Mouse (Mus musculus): ENCODE measurements around the gene Samd4b.
"Not testable (repeated sequence)": the region's sequence is repeated elsewhere in the genome, so short reads cannot be mapped to it uniquely, and the experiment has no call there.

Gene Samd4b

DNA sequence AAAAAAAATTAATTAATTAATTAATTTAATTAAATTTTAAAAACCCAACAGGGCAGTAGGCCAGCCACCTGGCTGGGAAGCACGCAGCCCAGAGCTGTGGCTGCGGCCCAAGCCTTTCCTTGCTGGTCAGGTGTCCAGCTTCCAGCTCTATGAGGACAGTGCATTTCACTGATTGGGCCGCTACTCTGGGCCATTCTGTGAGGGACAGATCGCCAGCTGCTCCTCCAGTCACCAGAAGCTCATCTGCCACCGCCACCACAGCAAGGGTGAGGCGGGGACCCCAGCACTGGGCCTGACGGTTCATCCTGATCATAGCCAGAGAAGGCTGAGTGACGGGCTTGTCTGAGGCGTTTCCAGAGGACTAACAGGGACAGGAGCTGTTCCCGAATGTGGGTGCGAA is 36.0 kb downstream of the Samd4b start:
- DNase-seq (ENCODE audit: low spot score) = no peak

DNA sequence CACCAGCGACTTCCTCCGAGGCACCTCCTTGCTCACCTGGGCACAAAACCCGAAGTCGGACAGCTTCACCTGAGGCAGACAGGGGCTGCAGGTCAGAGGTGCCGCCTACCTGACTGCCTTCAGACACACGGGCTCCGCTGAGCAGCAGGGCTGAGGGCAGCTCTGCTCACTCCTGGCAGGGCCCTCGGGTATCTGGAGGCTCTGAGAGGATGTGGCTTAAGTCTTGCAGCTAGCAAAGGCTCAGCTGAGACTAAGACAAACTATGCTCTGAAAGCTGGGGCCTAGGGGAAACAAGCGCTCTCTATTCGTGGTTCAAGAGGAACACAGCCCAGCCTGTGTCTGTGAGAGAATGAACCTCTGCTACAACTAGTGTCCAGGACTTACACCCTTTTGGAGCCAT is 37.1 kb downstream of the Samd4b start:
- no peak for DNase-seq (ENCODE audit: low spot score)

DNA sequence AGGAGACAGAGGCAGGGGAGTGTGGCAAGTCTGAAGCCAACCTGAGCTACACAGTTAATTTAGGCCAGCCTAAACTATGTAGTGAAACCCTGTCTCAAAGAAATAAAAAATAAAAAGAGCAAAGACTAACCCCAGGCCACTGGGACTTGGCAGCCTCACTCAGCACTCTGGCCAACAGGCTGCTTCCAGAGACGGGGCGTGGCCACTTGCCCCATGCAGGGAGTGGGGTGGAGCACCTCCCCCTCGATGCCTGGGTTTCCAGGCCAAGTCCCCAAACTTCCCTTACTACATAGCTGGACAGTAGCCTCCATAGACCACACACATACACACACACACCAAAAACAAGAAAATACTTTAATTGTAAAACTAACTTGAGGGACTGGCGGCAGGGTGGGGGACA is 39.5 kb downstream of the Samd4b start:
- no peak for DNase-seq (ENCODE audit: low spot score)

DNA sequence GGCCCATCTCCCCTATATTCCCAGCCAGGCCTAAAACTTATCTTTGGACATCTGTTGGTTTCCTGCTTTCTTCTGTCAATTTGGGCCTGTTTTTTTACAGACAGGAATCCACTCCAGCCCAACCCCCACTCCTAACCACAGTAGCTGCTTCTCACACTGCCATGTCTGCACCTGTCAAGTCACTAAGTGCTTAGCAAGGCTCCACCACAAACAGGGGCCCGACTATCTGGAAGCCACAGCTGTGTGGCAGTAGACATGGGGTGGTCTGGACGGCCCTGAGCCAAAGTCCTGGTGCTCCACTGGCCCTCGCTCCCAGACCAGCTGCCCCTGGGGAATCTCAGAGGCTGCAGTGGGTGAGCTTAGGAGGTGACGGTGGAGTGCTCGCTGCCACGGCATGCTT is 40.2 kb downstream of the Samd4b start:
- DNase-seq (ENCODE audit: low spot score) = no peak

DNA sequence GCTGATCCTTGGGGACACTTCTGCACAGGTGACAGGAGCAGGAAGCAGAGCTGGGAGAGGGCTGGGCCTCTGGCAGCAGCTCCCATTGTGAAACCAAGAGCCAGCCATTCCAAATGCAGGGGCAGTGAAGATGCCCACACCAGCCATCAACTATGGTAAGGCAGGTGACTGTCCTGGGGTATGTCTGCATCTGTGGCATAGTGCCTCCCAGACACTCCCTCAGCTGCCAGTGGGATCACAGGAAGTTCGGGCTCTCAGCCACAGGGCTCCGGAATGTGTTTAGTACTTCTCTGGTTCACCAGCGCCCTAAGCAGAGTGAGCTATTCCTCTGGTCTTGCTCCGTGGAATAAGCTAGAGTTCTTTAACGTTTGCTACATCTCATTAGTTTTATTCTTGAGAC is 40.9 kb downstream of the Samd4b start:
- no peak for DNase-seq (ENCODE audit: low spot score)

DNA sequence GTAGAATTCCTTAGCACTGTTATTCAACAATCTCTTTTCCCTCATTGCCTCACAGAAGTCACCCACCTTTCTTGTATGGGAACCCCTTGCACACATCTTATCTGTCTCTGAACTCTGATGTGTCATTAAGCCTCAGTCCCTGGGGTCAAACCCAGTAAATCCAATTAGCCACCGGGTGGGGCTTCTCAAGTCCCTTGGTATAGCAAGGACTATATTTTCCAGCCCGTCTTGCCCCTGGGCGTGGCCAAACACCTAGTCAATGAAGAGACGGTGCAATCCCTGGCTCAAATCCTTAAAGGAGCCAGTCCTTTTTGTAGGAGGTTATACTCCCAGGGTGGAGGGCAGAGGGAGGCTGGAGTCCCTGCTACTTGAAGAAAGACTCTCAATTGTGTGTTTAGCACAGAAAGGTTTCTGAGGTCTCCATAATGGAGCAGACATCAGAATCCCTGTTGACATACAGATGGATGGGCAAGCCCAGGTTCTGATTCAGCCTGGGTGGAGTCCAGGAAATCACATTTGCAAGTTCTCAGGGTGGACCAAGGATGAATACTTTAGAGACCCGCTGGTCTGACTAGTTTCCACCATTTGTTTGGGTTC is 41.9 kb downstream of the Samd4b start:
- no peak for DNase-seq (ENCODE audit: low spot score)

DNA sequence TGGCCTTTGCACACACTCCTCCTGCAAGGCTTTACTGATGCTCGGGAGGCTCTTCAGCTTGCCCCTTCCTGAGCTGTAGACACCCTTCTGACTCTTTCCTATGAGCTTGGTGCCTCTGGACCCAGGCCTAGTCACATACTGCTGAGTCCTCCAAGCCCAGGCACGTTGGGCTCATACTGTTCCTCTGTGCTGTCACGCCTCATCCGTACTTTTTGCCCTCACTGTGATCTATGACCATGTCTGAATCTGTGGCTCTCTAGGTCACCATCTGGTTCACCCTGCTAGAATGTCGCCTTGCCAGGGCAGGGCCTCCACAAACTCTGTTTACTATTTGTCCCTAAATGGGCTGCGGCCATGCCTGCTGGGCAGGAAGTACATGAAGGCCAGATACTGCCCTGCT is 44.9 kb downstream of the Samd4b start:
- DNase-seq (ENCODE audit: low spot score) = no peak

DNA sequence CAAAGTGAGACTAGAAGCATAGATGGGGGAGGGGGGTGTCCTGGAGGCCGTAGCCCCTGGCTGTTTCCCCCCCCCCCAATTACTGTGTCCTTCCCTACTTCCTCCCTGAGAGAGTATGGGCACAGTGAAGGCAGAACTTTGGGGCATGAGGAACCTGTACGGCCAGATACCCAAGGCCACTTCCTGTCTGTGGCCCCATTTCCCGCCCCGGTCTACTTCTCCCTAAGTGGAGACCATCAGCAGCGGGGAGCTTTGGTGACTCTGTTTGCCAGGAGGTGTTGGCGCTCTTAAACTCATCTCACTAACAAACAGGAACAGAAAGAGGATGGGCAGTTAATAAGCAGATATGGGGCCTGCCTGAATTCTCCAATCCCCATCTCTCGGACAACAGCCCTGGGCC is 50.3 kb downstream of the Samd4b start:
- DNase-seq (ENCODE audit: low spot score) = no peak

DNA sequence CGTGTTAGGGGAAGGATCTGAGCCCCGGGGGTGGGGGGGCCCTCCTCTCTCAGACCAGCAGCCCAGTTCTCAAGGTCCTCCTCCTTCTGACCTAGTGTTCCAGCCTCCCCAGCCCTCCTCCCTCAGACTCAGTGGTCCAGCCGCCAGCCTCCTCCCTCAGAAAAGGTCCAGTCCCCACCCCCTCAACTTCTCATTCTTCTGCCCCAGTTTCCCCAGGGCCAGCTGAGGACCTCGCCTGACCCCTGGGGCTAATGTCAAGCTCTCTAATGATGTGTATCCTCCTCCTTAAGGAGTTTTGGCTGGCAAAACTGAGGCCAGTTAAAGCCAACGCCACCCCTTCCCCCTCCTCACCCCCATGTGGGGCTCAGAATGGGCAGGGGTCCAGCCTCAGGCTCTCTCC is 50.8 kb downstream of the Samd4b start, which contains the start of gene Nccrp1:
Gene Nccrp1 (minus strand): TSS at position 101 of the 400 bp plus-strand sequence.
- no peak for DNase-seq (ENCODE audit: low spot score)

DNA sequence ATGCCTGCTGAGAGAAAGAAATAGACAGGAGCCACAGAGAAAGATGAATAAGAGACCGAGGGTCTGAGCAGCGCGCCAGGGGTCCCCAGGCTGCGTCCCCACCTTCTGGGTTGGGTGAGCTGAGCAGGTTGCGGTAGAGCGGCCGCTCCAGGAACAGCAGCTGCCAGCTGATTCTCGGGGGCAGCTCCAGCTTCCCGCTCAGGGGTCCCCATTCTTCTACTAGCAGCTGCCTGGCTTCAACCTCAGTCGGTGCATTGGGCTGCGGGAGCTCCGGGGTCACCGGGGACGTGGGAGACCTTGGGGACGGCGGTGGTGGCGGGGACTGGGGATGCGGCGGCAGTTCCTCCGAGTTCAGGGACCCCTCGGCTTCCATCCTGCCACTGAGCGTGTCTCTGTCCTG is 51.3 kb downstream of the Samd4b start:
- no peak for DNase-seq (ENCODE audit: low spot score)

DNA sequence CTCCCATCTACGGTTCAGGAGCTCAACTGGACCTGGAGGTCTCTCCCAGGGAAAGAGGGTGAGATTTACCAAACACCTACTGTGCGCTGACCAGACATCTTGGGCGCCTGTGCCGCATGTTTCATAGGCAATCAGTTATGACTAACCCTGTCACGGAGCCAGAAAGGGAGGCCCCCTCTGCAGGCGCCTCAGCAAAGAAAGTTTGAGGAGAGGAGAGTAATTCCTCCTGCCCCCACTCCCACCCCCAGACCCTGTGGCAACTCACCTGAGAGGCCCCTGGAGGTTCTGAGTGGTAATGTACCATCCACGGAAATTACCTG is 52.1 kb downstream of the Samd4b start:
- DNase-seq (ENCODE audit: low spot score) = no peak

DNA sequence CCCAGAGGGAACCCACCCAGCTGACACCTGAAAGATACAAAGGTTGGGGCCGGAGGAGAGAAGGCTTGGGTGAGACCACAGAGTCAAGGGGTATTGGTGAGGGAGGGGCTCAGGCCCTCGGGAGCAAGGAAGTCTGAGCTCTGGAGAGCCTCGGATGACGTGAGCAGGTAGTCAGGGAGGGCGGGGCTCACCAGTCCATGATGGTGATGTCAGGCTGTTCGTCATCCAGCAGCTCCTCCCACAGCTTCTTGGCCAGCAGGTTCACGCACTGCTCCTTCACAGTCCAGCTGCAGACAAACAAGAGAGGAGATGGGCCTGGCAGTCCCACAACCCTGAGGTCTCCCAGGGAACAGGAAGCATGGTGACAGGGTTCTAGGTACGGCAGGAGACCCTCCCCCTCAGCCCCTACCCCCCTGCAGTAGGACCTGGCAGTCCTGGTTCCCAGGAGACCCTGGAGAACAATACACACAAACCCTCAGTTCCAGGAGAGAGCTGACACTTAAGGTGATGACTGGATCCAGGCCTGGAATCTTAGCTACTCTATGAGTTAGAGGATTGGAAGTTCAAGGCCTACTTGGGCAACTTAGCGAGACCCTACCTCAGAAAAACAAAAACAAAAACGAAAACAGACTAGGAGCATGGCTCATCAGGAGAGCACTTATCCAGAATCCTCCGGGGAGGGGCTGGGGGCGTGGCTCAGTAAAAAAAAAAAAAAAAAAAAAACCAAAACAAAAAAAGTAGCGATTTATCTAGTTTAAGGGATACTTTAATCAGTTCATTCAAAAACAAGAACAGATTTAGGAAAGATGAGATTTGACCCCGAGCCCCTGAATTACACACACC is 52.7 kb downstream of the Samd4b start:
- DNase-seq (ENCODE audit: low spot score) = no peak

DNA sequence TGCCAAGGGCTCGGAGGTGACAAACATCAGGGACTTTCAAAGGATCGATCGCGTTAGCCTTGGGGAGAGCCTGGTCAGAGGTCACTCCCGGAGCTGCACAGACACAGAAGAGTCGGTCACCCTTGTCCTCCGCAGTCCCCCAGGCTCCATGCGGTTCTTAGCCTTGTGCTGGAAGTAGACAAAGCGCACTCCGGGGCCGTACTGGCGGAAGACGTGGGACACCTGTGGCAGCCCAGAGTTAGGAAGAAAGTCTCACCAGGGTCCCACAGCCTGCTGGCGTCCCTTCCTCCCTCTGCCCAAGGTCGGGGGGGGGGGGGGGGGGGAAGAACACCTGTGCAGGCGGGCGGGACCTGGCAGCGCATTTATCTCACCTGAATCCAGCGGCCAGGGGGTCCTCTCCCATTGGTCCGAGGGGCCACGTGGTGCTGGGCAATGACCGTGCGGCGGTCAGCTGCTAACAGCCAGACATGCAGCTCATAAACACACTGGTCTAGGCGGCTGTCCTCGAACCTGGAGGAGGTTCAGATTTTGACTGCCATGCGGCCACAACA is 53.8 kb downstream of the Samd4b start:
- no peak for DNase-seq (ENCODE audit: low spot score)

DNA sequence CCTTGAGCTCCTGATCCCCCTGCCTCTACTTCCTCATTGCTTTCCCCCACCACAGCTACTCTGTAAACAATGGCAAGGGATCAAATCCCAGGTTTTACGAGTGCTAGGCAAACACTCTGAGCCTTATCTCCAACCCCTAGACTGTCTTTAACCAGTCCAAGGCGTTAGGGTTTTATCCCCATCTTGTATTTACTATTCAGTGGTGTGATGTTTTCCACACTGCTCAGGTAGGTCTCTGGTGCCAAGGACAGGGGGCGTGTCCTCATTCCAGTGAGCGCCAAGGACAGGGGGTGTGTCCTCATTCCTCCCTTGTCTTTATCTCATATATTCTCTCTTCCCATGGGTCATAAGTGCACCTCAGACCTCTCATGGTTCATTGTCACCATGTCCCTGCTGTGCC is 57.4 kb downstream of the Samd4b start, which contains the start of gene Sycn:
Gene Sycn (plus strand): TSS at position 360 of the 400 bp plus-strand sequence.
- no peak for DNase-seq (ENCODE audit: low spot score)

DNA sequence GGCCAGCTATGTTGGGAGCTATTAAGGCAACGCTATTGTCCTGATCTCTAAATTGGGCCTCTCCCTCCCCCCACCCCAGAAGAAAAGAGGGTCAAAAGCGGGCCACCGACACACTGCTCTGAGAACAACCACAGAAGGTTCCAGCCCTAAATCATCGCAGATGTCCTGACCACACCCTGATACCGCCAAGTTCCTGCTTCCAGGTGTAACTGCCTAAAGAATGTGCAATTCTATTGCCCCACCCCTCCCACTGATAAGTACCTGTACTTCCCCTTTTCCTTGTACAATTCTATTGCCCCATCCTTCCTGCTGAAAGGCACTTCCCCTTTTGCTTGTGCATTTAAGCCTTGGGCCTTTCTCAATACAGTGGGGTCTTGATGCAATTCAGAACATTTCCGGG is 59.1 kb downstream of the Samd4b start:
- DNase-seq (ENCODE audit: low spot score) = not testable (repeated sequence)

DNA sequence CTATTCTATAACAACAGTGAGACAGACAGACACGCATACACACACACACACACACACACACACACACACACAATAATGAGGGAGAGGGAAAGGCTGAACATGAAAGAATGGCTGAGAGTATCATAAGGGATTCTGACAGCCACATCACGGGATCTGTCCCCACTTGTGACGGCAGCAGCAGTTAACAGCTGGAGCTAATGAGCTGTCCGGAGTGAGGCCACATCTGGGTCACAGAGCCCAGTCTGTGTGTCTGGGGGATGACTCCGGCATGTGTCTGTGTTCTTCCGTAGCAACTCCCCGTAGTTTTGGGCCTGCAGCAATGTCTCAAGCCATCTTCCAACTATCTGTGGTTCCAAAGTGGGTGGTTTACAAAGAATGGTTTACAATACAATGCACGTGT is 65.9 kb downstream of the Samd4b start:
- no peak for DNase-seq (ENCODE audit: low spot score)

DNA sequence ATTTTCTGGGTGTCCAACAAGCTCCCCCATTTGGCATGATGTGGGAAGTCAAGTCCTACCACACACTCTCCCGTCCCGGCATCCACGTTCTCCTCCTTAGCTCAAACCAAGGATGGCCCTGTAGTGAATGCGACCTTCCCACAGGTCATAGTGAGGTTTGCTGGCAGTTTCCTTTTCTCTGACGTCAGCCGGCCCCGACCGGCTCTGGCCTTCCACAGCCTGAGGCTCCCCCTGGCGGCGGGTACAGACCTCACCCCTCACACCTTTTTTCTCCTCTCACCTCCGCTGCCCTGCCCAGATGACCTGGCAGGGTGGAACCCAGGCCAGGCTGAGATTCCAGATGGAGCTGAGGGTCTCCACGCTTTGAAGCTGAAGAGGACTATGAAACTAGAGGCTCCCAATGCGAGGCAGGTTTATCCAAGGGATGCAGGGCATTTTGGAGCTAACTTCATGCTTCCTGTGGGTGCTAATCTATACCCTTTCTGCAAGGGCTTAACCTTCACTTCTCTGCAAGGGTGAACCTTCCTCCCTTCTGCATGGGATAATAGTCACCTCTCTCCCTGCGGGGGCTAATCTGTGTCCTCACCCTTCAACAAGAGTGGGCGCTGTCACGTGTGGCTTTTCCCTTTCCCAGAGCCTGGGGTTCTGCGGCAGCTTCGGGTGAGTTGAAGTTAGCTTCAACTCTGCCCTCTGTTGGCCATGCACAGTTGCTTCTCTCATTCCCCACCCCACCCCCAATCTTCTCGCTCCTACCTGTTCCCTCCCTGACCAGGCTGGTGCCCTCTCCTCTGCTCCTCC is 69.8 kb downstream of the Samd4b start:
- DNase-seq (ENCODE audit: low spot score) = peak; percentile 36

DNA sequence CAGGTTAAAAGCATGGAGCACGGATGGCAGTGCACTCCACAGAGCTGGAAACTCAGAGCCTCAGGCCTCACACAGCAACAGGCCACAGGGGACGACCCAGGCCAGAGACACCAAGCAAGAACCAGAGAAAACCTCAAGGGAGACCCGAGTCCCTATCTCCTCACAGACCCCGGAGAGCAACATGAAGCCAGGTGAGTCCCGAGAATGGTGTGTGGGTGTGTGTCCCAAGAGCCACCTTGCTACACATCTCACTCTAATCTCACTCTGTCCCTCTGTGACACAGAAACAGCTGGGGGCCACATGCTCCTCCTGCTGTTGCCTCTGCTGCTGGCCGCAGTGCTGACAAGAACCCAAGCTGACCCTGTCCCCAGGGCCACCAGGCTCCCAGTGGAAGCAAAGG is 75.4 kb downstream of the Samd4b start, which contains the start of gene Ifnl3:
Gene Ifnl3 (plus strand): TSS at position 301 of the 400 bp plus-strand sequence.
- DNase-seq (ENCODE audit: low spot score) = not testable (repeated sequence)

DNA sequence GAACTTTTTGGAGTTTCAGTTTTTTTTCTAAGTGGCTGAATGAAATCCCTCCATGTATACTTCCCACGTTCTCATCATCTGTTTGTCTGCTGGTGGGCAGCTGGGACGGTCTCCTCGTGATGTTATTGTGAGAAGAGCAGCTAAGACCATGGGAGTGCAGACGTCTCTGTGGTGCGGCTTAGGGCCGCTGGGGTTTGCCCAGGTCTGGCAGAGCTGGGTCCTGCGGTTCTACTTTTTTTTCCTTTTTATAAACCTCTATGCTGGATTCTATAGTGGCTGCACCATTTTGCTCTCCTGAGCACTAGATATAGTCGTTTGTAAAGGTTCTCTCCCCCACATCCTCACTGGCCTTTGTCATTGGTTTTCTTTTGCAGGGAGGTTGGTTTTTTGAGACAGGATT is 86.5 kb downstream of the Samd4b start:
- DNase-seq (ENCODE audit: low spot score) = no peak

DNA sequence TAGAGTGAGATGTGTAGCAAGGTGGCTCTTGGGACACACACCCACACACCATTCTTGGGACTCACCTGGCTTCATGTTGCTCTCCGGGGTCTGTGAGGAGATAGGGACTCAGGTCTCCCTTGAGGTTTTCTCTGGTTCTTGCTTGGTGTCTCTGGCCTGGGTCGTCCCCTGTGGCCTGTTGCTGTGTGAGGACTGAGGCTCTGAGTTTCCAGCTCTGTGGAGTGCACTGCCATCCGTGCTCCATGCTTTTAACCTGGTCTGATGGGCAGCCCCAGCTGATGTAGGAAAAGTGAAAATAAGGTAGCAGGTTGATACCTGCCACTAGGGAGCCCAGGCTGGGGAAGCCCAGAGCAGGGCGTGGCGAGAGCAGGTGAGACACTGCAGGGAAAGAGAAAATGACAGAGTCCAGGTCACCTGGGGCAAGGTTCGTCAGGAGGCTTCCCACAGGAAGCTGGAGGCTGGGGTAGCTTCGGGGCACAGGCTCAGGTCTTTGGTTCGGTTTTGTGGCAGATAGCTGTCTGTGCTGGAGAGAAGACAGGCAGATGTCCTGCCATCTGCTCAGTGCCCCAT is 87.5 kb downstream of the Samd4b start, which contains the start of gene Ifnl2:
Gene Ifnl2 (minus strand): TSS at position 51 of the 570 bp plus-strand sequence.
- not testable (repeated sequence) for DNase-seq (ENCODE audit: low spot score)

DNA sequence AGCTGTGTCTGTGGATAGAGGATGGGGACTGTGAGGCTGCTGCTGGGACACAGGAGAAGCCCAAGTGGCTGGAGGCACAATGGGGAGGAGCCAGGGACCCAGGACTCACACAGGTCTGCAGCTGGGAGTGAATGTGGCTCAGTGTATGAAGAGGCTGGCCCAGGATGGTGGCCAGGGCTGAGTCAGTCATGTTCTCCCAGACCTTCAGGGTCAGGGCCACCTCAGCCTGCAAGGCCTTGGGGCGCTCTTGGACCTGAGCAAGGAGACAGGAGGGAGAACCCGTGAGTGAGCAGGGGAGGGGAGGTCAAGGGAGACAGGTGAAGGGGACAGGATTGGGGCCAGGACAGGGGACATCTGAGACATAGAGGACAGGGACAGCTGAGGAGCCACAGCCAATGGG is 88.8 kb downstream of the Samd4b start:
- not testable (repeated sequence) for DNase-seq (ENCODE audit: low spot score)

DNA sequence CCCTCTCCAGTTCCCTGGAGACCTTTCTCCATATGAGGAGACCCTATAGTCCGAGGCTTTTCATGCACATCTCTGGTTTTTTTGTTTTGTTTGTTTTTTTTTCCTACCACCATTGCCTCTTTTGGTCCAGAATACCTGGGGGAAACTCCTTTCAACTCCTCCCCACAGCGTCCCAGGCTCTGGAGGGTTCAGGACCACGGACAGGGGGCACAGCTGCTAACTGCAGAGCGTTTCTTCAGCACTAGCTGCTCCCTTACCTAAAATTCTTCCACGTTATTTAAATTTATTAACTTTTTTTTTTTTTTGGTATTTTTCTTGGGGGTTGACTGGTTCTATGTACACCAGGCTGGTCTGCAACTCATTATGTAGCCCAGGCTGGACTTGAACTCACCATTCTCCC is 92.4 kb downstream of the Samd4b start:
- no peak for DNase-seq (ENCODE audit: low spot score)

Data from urinary bladder, postnatal 10 days (tissue).